Mouse (Mus musculus): Measurements from ENCODE around the gene Insm2.

DNA sequence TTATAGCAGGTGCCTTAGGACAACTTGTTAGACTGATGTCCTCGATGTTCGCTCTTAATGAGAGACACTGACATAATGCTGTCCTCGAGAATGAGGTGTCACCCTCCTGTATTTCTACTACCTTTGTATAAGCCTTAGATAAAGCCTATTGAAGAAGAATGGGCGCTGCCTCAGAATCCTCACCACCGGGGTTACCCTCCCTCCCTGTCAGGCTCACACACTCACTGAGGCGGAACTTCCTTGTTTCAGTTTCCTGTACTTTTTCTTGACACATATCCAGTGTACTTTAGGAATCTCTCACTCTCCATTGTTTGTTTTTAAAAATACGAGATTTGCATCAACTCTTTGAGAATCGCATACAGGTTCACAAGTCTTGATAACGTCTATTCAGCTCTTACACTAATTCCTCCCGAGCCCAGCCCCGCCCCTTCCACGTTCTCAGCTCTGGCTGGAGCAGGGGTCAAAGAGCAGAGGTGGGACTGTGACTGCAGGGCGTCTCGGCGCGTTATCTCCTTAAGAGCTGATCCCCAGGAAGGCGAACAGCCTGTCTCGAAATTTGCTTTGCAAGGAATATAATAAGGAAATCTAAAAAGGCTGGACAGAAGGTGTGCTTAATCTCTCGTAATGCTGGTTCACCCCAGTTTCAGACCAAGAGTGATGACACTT lies 39.1 kb upstream of the Insm2 start:
- no peak for TF ChIP-seq POLR2A (IDR thresholded peaks at IDR 0.05; ENCODE audit: insufficient read depth, low read length)
- no peak for TF ChIP-seq CTCF (IDR thresholded peaks at IDR 0.05; ENCODE audit: low read depth, low read length)
